Mouse (Mus musculus): ENCODE results near the gene Lmo3.

Gene Lmo3

GRCm38 (mm10) chr6:138422671-138423321 lies 159.0 kb downstream of the Lmo3 start:
- no peak for DNase-seq (ENCODE audit: low read depth, low spot score)

GRCm38 (mm10) chr6:138421931-138422531 lies 159.7 kb downstream of the Lmo3 start:
- no peak for DNase-seq (ENCODE audit: low read depth, low spot score)

- DNase-seq (ENCODE audit: low read depth, low spot score), result no peak
These were observed 160.6 kb downstream of the Lmo3 start for GRCm38 (mm10) chr6:138421191-138421613.

DNA sequence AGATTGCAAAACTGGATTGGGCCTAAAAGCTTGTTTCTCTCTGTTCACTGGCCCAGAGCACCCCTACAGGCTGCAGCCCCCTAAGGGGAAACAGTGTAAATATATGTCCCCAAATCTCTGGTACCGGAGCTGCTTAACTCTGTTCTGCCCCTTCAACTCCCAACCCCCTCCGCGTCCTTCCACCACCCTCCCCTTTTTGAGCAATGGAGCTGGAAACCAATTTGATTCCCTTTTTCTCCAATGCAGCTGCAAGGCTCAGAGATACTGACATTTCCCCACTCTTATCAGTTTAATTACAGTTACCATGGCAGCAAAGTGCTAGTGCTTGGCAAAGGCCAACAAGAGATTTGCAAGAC lies 161.3 kb downstream of the Lmo3 start:
- no peak for DNase-seq (ENCODE audit: low read depth, low spot score)

DNA sequence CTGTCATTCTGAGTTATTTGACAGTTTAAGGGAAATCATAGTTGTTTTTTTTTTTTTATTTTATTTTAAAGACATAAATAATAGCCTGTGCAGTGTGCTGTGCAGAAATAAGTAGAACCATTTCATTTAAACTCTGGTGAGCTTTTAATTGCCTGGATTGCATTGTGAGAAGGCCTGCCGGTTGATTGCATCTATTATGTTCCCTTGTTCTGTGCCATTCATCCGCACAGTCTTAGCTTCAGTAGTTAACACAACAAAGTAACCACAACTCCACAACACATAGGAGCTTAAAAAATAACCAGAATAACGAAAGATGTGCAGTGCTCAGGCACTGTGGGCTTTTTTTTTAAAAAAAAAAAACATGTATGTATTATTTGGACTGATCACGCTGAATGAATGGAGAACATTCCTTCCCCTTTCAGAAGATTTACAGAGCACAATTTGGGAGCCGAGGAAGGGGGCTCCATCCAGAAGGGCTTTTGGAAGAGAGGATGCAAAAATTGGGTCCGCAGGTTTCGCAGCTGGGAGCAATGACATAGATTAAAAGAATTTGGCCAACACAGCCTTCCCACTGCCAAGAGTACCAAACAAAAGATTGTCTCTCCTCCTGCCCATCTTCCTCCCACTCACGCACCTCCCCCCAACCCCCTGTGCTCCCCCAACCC lies 161.8 kb downstream of the Lmo3 start:
- DNase-seq (ENCODE audit: low read depth, low spot score), result no peak

DNA sequence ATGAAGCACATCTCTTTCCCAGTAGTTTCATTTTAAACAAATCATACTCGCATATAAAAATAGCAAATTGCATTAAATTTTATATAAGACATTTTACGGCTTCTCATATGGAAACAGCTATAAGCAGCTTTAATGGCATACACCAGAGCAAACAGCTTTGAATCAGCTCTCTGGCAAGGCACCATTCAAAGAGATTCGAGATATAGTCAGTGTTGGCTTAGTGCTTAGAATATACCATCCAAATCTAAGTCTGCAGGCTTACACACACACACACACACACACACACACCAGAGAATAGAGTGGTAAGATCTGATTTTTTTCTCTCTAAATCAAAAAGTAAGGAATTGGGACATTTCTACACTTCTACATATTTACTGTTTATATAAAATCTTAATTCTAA lies 169.7 kb downstream of the Lmo3 start:
- DNase-seq (ENCODE audit: low read depth, low spot score), result no peak

DNA sequence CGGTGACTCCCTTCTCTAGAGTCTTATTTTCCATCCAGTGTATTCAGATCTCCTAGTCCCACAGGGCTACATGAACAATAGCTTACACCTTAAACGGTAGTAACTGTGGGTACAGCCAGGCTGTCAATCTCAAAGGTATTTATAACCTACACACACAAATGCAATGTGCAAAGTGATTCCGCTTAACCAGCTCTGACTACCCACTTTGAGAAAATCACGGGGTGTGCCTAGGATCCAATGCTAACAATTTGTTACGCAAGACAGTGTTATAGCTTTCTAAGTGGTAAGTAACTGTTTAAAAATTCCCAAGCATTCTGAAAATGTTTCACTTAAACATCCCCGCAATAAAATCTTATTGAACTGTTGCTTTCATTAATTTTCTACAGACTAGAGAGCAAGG lies 179.7 kb downstream of the Lmo3 start:
- DNase-seq (ENCODE audit: low read depth, low spot score), result no peak

- no peak for DNase-seq (ENCODE audit: low read depth, low spot score)
These were observed 182.9 kb downstream of the Lmo3 start for GRCm38 (mm10) chr6:138398836-138399235.

- DNase-seq (ENCODE audit: low read depth, low spot score), result no peak
These were observed 190.7 kb downstream of the Lmo3 start for GRCm38 (mm10) chr6:138391085-138391484.

DNA sequence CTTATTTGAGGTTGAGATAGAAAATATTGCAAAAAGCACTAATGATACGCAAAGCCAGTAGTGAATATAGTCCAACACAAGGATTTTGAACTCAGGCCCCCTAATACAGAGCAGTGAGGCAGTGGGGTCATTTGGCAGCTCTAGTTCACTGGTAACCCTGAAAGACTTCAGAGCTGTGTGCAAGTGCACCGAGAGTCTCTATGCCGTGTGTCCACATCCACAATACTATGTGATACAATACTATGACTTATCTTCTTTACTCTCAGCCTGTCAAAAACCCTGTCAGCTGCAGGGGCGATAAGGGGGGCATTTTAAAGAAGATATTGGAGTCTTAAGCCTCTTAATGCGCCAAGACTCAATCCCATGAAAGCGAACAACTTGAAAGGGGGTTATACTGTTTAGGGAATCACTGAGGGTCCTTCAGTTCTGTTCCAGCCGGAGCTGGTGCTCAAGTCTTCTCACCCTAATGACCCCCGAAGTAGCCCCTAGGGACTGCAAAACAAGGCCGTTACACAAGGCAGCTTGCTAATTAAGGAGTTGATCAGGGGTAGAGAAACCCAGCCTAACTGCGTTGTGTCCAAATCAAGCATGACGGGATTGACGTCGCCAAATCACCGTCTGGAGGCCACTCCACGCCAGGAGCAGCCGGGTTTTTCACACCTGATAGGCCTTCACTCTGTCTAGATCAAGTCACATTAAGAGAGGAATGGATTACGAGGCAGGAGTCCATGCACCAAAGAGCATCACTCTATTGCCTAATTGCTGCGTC lies 193.4 kb downstream of the Lmo3 start:
- DNase-seq (ENCODE audit: low read depth, low spot score), result no peak

- DNase-seq (ENCODE audit: low read depth, low spot score), result no peak
These were observed 198.6 kb downstream of the Lmo3 start for GRCm38 (mm10) chr6:138383208-138383607.

GRCm38 (mm10) chr6:138371176-138371575 lies 210.6 kb downstream of the Lmo3 start:
- no peak for DNase-seq (ENCODE audit: low read depth, low spot score)

- DNase-seq (ENCODE audit: low read depth, low spot score), result no peak
These were observed 217.7 kb downstream of the Lmo3 start for GRCm38 (mm10) chr6:138364111-138364510.

GRCm38 (mm10) chr6:138350587-138351345 lies 231.0 kb downstream of the Lmo3 start:
- DNase-seq (ENCODE audit: low read depth, low spot score), result no peak

DNA sequence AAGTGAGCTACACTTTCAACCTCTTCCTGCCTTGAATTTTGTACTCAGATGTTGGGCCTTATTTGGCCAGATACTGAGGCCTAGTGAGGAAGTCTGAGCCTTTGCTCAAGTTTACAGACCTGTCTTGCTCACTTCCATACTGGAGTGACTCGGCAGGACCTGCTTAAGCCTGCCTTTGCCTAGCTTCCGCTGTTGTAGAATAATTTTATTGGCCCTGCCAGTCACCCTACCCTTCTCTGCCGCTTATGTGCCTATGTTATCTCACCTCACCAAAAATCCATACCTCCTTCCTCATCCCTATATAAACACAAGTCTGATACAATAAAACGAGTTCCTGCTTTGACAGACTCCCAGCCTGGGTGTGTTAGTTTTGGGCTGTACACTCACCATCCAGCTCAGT lies 235.2 kb downstream of the Lmo3 start:
- DNase-seq (ENCODE audit: low read depth, low spot score), result no peak

GRCm38 (mm10) chr6:138335858-138336257 lies 245.9 kb downstream of the Lmo3 start:
- DNase-seq (ENCODE audit: low read depth, low spot score), result no peak

DNA sequence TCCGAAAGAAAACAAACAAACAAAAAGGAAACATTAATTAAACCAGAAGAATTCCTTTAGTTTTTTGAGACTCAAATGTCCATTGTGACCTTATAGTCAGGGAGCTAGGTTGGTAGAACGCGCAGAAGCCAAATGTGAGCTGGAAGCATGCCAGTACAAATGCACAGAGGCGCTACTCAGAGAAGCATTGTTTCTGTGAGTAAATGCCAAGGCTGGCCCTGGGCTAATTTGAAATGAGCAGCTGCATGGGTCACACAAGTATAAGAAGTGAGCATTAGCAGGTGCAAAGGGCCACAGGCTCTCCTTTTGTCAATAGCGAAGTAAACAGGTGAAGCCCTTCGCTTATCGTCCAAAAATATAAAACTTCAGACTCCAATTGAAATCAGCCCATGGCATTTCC lies 247.8 kb downstream of the Lmo3 start:
- no peak for DNase-seq (ENCODE audit: low read depth, low spot score)

GRCm38 (mm10) chr6:138325744-138326400 lies 255.9 kb downstream of the Lmo3 start:
- DNase-seq (ENCODE audit: low read depth, low spot score), result no peak

DNA sequence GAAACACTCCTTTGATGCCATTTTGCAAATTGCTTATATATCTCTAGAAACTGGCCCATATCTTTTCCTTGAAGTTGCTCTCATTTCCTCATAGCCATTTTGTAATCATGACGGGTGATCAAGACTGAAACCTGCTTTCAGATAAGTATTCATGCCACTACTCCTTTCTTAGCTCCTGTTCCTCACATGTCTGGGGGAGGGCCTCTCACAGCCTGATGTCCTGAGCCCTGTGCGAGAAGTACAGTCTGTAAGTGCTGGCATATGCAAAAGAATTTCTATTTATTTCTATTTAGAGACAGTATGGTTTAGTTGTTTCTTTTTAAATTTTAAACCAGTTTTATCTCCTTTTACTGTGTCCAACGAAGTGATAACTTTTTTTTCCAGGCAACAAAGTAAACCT lies 256.6 kb downstream of the Lmo3 start:
- DNase-seq (ENCODE audit: low read depth, low spot score), result no peak

- DNase-seq (ENCODE audit: low read depth, low spot score), result no peak
These were observed 258.4 kb downstream of the Lmo3 start for GRCm38 (mm10) chr6:138323325-138323724.

GRCm38 (mm10) chr6:138320190-138320737 lies 261.5 kb downstream of the Lmo3 start:
- DNase-seq (ENCODE audit: low read depth, low spot score), result no peak

Data from retina, adult 2 months (tissue).